Mouse (Mus musculus): ENCODE measurements at regions not wholly inside any gene's neighbourhood (a gene's known extent, or its start where the extent isn't known, plus 50 kb on each side); places are given as distances from the start of the nearest gene placed in this dataset.
A peak's percentile ranks its signal among the peaks of the same experiment; 100 is the strongest.

GRCm38 (mm10) chr13:84345791-84346511, 123.9 kb downstream of the Tmem161b start:
- no peak for ATAC-seq (ENCODE audit: extremely low read depth, insufficient number of reproducible peaks, low FRiP score, poor library complexity, severe bottlenecking)

DNA sequence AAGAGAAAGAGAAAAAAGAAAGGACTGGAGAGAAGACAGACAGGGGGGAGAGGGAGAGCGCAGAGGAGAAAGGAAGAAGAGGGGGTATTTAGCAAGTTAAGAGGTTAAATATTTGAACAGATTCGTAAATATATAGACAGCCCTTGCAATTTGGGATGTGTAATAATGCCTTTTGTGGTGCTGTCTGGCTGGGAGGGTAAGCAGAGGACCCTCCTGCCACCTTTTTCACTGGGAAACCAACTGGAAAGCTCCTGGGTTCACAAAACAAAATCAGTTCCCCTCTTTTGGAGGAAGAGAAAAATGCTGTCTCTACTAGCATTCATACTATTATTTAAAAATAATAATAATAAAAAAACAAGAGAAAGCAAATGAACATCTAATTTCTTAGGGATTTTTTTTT, 124.5 kb downstream of the Tmem161b start:
- ATAC-seq (ENCODE audit: extremely low read depth, insufficient number of reproducible peaks, low FRiP score, poor library complexity, severe bottlenecking), result no peak

DNA sequence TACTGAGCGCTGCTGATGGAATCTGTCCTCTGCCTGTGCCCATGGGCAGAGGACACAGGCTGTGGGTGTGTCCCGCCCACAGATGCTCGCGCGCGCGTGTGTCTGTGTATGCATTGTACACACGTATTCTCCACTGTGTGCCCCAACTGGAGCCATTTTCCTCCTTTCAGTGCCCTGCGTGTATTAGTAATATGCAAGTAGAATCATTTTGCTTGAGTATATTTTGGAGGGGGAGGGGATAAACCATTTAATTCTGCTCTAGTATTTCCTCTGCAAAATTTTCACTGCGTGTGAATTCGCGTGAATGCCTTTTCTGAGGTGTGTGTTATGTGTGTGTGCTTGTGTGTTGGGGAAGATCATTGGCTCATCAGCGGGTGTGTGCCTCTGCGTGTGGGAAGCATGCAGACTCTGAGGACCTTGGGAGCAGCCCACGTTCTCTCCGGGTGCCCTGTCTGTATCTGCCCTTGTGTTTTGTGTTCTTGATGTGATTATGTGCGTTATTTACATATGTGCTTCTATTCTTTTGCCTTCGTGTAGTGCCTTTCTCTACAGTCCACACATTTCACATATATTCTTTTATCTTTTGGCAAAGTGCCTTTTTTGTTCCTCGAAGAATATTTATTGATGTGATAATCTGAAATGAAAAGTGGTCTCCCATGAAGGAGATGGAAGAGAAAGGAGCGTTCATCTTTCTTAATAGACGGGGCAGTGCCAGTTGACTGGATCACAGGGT, 125.3 kb downstream of the Tmem161b start:
- ATAC-seq (ENCODE audit: extremely low read depth, insufficient number of reproducible peaks, low FRiP score, poor library complexity, severe bottlenecking), result no peak

DNA sequence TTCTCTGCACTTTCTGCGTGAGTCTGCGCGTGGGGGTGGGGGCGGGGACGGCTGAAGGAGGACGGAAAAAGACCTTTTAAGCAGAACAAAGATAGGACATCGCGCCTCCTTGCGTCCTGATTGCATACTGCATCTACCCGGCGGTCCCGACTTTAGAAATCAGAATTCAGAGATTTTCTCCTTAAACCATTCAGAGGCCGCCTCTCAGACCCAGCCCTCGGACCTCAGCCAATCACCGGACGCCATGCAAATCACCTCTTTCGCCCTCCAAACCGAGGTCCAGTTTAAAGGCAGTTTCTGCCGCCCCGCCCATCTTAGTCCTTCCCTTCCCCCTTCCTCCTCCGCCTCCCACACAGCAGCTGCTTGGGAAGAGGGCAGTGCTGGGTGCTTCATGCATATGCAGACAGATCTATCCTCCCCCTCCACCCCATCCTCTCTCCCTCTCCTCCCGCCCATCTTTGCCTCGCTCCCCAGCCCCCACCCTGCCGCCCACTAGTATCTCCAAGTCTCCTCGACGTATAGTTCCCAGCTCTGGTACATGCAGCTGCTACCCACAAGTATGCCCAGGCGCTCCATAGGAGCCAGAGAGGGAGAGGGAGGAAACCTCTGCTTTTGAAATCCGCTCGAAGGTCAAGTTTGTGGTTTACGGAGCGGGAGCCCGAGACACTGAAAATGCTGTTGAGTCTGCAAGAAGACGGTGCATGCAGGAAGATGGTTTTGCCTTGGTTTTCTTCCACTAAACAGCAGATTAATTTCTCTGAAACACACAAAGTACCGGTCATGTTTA, 126.0 kb downstream of the Tmem161b start:
- ATAC-seq (ENCODE audit: extremely low read depth, insufficient number of reproducible peaks, low FRiP score, poor library complexity, severe bottlenecking), result peak; percentile 38; the same call in 1 of the 2 replicates

DNA sequence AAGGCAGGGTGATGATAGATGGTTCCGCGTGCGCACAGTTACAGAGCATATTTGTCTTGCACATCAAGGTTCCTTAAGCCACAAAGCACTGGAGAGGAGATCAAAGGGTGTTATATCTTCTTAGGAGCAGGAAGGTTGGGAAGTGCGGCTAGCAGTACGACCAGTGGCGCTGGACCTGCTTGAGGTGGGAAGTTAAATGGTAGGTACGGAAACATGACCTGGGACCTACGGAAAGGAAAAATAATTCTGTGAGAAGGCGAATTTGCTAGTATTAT, 126.5 kb downstream of the Tmem161b start:
- ATAC-seq (ENCODE audit: extremely low read depth, insufficient number of reproducible peaks, low FRiP score, poor library complexity, severe bottlenecking), result no peak

DNA sequence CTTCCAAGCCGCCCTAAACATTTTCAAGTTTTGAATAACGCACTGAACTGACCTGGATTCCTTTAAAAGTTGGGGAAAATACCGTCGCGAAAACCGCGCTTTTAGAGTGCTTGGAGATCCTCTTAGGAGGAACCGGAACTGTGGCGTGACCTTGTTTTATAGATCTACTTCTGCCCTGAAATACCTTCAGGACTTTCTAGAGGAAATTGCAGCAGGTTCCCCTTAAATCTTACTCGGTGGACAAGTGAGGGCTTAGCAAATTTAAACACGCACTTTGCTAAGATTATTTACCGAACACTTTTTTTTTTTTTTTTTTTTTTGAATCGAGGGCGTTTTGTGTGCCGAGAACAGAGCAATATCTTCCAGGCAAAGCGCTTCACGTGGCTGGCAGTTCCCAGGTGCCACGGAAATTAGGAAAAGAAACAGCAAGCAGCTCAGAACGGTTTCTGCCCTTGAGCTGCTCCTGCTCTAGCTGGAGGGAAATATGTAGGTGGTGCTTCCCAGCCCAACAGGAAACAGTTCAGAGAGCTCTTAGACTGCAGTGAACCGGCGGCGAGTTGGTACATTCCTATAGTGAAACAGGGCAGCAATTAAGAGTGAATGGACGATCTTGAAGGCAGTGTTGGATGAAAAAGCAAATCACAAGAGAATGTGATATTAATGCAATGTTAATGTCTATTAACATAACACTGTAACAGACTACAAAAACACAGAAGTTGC, 127.1 kb downstream of the Tmem161b start:
- ATAC-seq (ENCODE audit: extremely low read depth, insufficient number of reproducible peaks, low FRiP score, poor library complexity, severe bottlenecking), result no peak

- no peak for ATAC-seq (ENCODE audit: extremely low read depth, insufficient number of reproducible peaks, low FRiP score, poor library complexity, severe bottlenecking)
Measured at GRCm38 (mm10) chr13:84349721-84350040, 127.6 kb downstream of the Tmem161b start.

DNA sequence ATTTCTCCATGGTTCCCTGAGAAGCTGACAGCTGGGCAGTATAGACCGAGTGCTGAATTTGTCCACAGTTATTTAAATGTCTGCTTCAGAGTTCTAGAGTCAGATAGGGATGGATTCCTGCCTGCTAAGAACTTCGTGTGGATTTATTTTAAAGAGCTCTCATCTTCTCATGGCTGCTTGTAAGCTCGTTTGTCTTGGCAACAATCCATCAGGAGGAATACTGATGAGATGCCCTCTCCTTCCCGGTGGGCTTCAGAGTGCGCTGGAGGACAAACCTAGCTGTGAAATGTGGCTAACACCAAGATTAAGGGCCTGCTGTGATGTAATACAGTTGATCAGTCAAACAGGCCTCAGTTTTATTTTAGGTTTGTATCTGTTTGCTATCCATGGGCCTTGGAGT, 128.7 kb downstream of the Tmem161b start:
- no peak for ATAC-seq (ENCODE audit: extremely low read depth, insufficient number of reproducible peaks, low FRiP score, poor library complexity, severe bottlenecking)

DNA sequence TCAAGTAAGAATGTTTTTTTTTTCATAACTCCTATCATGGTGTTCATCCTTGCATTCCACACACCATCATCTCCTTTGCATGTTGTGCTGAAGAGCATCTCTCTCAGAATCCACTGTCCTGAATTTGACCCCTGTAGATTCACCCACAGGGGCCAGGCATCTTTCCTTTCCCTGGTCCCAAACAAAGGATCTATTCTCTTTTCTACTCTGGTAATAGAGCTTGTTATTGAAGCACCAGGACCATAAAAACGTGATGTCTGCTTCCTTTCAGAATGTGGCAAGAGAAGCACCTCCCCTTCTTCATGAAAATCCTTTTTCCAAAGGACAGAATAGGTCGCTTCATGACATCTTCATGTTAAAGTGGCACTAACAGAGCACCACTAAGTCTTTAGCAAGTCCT, 134.4 kb downstream of the Tmem161b start:
- ATAC-seq (ENCODE audit: extremely low read depth, insufficient number of reproducible peaks, low FRiP score, poor library complexity, severe bottlenecking), result no peak

DNA sequence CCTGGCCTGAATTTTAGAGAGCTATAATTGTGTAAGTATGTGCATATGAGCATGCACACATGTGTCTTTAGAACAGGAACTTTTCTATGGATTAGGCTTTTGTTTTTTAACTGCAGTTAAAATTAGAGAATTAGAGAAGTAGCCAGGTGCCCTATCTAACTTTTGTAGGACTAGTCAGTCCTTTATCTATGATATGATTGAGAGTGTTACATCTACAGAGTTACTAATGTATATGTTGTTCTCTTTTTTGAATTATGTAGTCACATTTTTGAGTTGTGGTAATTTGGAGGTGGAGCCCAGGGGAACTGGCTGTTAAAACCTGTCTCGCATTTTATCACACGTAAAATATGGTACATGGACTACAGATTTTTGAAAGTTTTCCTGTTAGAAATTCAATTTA, 138.4 kb downstream of the Tmem161b start:
- no peak for ATAC-seq (ENCODE audit: extremely low read depth, insufficient number of reproducible peaks, low FRiP score, poor library complexity, severe bottlenecking)

- no peak for ATAC-seq (ENCODE audit: extremely low read depth, insufficient number of reproducible peaks, low FRiP score, poor library complexity, severe bottlenecking)
Measured at GRCm38 (mm10) chr13:84364069-84364468, 142.0 kb downstream of the Tmem161b start.

GRCm38 (mm10) chr13:84365503-84365902, 143.4 kb downstream of the Tmem161b start:
- no peak for ATAC-seq (ENCODE audit: extremely low read depth, insufficient number of reproducible peaks, low FRiP score, poor library complexity, severe bottlenecking)

DNA sequence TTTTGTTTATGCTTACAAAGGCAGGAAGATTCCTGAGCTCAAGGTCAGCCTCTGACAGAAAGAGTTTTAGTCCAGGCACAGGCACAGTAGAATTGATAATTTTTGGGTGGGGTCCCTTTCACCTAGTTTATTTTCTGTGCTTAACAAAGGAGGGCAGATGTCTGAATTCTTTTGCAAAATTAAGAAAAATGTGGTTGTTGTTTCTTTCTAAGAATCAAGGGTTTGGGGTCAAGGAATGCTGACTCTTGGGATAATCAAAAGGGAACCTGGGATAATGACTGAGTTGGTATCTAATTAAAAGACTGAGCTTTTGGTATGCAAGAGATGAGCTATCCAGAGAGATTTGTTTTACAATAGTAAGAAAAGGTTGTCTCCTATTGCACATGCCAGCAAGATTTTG, 143.9 kb downstream of the Tmem161b start:
- ATAC-seq (ENCODE audit: extremely low read depth, insufficient number of reproducible peaks, low FRiP score, poor library complexity, severe bottlenecking), result no peak

DNA sequence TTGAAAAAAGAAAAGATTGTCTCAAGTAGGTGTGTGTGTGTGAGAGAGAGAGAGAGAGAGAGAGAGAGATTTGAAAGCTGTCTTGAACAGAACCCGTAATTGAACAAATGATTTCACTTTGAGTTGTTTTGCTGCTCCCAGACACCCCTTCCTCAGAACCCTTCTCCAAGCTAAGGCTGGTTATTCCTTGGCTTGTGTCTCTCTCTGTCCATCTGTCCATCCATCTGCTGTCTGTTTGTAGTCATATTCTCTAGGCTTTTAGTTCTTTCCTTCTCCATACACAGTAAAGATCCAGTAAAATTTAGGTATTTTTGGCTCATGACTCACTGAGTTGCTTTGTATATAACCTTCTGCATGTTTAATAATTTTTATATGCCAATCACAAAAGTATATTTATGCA, 144.7 kb downstream of the Tmem161b start:
- no peak for ATAC-seq (ENCODE audit: extremely low read depth, insufficient number of reproducible peaks, low FRiP score, poor library complexity, severe bottlenecking)

DNA sequence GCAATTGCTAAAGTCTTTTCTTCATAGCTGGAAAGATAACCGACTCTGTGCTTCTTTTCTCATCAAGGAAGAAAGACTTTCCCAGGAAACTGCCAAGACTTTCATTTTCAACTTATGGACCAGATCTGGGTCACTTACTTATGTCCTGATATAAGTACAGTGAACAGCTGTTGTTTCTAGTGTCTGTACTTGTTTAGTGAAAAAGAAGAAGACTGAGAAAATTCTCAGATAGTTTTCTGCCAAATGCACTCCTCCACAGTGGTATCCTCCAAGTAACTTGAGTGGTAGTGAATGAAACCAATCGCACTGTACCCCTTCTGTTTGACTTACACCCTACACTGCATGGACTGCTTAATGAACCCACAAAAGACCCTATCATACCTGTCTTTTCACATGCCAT, 146.1 kb downstream of the Tmem161b start:
- no peak for ATAC-seq (ENCODE audit: extremely low read depth, insufficient number of reproducible peaks, low FRiP score, poor library complexity, severe bottlenecking)

DNA sequence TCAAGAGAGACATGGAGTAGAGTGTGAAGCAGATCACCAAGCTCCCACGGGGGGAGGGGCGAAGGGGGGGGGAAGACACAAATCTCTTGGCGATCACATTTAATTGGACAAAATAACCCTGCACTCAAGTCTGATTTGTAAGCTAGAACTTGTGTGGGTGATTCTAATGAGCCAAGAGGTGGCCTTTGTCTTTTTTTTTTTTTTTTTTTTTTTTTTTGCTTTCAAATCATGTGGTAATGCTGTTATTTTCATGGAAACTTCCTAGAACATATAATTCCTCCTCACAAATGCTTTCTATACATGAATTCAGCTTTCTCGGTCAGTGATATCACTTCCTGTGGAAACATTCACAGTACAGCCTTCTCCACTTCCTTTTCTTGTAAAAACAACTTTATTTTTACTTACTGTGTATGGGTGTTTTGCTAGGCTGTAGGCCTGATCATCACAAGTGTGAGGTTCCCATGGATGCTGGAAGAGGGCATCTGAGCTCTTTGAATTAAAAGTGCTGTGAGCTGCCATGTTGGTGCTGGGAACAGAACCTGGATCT, 152.7 kb downstream of the Tmem161b start:
- no peak for ATAC-seq (ENCODE audit: extremely low read depth, insufficient number of reproducible peaks, low FRiP score, poor library complexity, severe bottlenecking)

DNA sequence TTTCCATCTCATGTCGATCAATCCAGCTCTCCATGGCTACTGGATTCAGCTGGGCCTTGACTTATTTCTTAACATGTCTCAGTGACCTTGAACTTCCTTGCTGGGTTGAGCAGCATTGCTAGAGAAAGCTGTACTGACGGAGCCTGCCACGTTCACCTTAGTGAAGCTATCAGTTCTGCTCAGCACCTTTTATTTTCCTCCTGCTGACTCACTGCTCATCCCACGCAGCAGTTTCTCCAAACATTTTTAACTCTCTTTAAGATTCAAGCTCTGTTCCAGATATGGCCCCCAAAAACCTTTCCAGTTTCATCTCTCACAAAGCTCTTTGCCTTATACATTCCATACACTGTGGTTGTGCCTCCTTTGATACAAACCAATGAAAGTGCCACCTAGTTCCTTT, 153.8 kb downstream of the Tmem161b start:
- ATAC-seq (ENCODE audit: extremely low read depth, insufficient number of reproducible peaks, low FRiP score, poor library complexity, severe bottlenecking), result no peak

DNA sequence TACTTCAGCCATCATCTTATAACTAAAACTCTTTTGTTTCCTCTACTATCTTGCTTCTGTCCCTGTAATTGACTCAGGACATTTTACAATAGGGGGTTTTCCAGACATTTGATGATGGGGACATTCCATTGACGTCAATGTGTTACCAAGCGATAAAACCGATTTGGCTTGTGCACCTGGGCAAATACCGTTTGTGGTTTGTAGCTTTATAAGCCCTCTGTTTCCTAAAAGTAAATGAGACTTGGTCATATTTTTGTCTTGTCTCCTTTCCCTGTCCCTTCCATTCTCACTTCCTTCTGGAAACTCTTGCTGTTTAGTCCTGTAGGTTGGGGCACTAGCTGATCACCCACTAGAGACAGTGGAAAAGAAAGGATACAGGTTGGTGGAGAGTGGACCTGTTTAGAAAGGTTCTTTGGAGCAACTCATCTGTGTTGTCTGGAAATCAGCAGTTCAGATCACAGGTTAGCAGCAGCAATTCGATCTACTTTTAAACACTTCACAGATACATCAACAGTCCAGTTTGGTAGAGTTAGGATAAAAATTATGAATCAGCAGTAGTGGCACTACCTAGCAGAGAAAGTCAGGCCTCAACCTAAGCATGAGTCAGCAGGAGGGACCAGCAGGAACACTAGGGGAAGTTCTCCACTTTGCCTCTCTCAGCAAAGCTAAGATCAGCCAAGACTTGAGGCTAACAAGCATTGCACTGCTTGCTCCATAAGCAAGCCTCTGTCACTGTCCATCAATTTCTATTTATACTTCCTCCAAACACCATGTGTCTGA, 156.6 kb downstream of the Tmem161b start:
- no peak for ATAC-seq (ENCODE audit: extremely low read depth, insufficient number of reproducible peaks, low FRiP score, poor library complexity, severe bottlenecking)

- no peak for ATAC-seq (ENCODE audit: extremely low read depth, insufficient number of reproducible peaks, low FRiP score, poor library complexity, severe bottlenecking)
Measured at GRCm38 (mm10) chr13:84391554-84391953, 169.5 kb downstream of the Tmem161b start.
